Mouse (Mus musculus) right cerebral cortex, postnatal 36 days (tissue): ENCODE data around the gene Focad.
A peak's percentile ranks its signal among the peaks of the same experiment; 100 is the strongest.

Experiments
- DNase-seq, 2 experiments: peaks; one replicate each; pipeline ENCODE4 v3.0.0; 2022; ENCODE audit warnings: low spot score in 2 of 2, mixed read lengths in 1 of 2

The Focad gene

GRCm38 (mm10) chr4:88094062-88094767 lies at the start of gene Focad:
Gene Focad (plus strand): TSS chr4:88094629.
- DNase-seq, result peak; percentile 98 to 99

- no peak for DNase-seq
Observed at GRCm38 (mm10) chr4:88045151-88045550, 49.3 kb upstream of the Focad start.

GRCm38 (mm10) chr4:88046280-88046679 lies 48.1 kb upstream of the Focad start:
- no peak for DNase-seq

- no peak for DNase-seq
Observed at GRCm38 (mm10) chr4:88075388-88075787, 19.0 kb upstream of the Focad start.

- DNase-seq, result no peak
Observed at GRCm38 (mm10) chr4:88078983-88079382, 15.4 kb upstream of the Focad start.

GRCm38 (mm10) chr4:88081417-88081816 lies 13.0 kb upstream of the Focad start:
- no peak for DNase-seq

GRCm38 (mm10) chr4:88081885-88082284 lies 12.5 kb upstream of the Focad start:
- DNase-seq, result no peak

- no peak for DNase-seq
Observed at GRCm38 (mm10) chr4:88082381-88082780, 12.0 kb upstream of the Focad start.

GRCm38 (mm10) chr4:88083781-88084180 lies 10.6 kb upstream of the Focad start:
- DNase-seq, result no peak

GRCm38 (mm10) chr4:88090316-88090715 lies 4.1 kb upstream of the Focad start:
- DNase-seq, result no peak

GRCm38 (mm10) chr4:88094768-88095420 lies 465 bp downstream of the Focad start:
- peak in 1 of 2 experiments; percentile 2 for DNase-seq

GRCm38 (mm10) chr4:88095693-88096092 lies 1.3 kb downstream of the Focad start:
- DNase-seq, result no peak

GRCm38 (mm10) chr4:88108585-88108984 lies 14.2 kb downstream of the Focad start:
- DNase-seq, result no peak

- DNase-seq, result no peak
Observed at GRCm38 (mm10) chr4:88117331-88117730, 22.9 kb downstream of the Focad start.

GRCm38 (mm10) chr4:88117942-88118341 lies 23.5 kb downstream of the Focad start:
- DNase-seq, result no peak

- no peak for DNase-seq
Observed at GRCm38 (mm10) chr4:88118750-88119395, 24.4 kb downstream of the Focad start.

- DNase-seq, result no peak
Observed at GRCm38 (mm10) chr4:88120091-88120490, 25.7 kb downstream of the Focad start.

- DNase-seq, result no peak
Observed at GRCm38 (mm10) chr4:88122472-88122871, 28.0 kb downstream of the Focad start.

- DNase-seq, result no peak
Observed at GRCm38 (mm10) chr4:88135936-88136335, 41.5 kb downstream of the Focad start.

- DNase-seq, result no peak
Observed at GRCm38 (mm10) chr4:88136528-88136927, 42.1 kb downstream of the Focad start.

GRCm38 (mm10) chr4:88138366-88138917 lies 44.0 kb downstream of the Focad start:
- DNase-seq, result no peak

- DNase-seq, result no peak
Observed at GRCm38 (mm10) chr4:88149462-88149861, 55.0 kb downstream of the Focad start.
